Mouse (Mus musculus): Measurements from ENCODE around the gene Syf2.
"Not testable (repeated sequence)": the region's sequence is repeated elsewhere in the genome, so short reads cannot be mapped to it uniquely, and the experiment has no call there.

Gene Syf2

GRCm38 (mm10) chr4:134930684-134931481, at the start of gene Syf2:
Gene Syf2, plus strand, starts transcription at chr4:134930898.
- in situ Hi-C loops (cut with MseI, MboI): no loop called here

GRCm38 (mm10) chr4:134883266-134883665, 47.4 kb upstream of the Syf2 start:
- in situ Hi-C loops (cut with MseI, MboI): loop anchor here in 1 of 2 experiments (10.0 kb wide), 1 partner anchor 58 kb away; no protein-coding TSS in a partner anchor

- in situ Hi-C loops (cut with MseI, MboI): loop anchor here in 1 of 2 experiments (10.0 kb wide), 1 partner anchor 59 kb away; no protein-coding TSS in a partner anchor
These were observed 46.9 kb upstream of the Syf2 start for GRCm38 (mm10) chr4:134883808-134884207.

GRCm38 (mm10) chr4:134884364-134884763, 46.3 kb upstream of the Syf2 start:
- in situ Hi-C loops (cut with MseI, MboI): loop anchor here in 1 of 2 experiments (10.0 kb wide), 1 partner anchor 60 kb away; no protein-coding TSS in a partner anchor

GRCm38 (mm10) chr4:134892096-134892495, 38.6 kb upstream of the Syf2 start:
- in situ Hi-C loops (cut with MseI, MboI): no loop called here

GRCm38 (mm10) chr4:134897256-134897655, 33.4 kb upstream of the Syf2 start:
- in situ Hi-C loops (cut with MseI, MboI): no loop called here

GRCm38 (mm10) chr4:134901126-134901525, 29.6 kb upstream of the Syf2 start:
- in situ Hi-C loops (cut with MseI, MboI): no loop called here

- in situ Hi-C loops (cut with MseI, MboI): no loop called here
These were observed 27.7 kb upstream of the Syf2 start for GRCm38 (mm10) chr4:134903046-134903445.

GRCm38 (mm10) chr4:134911406-134911805, 19.3 kb upstream of the Syf2 start:
- in situ Hi-C loops (cut with MseI, MboI): not testable (repeated sequence)

GRCm38 (mm10) chr4:134913413-134913812, 17.3 kb upstream of the Syf2 start:
- in situ Hi-C loops (cut with MseI, MboI): no loop called here

- in situ Hi-C loops (cut with MseI, MboI): no loop called here
These were observed 16.4 kb upstream of the Syf2 start for GRCm38 (mm10) chr4:134914122-134914863.

- in situ Hi-C loops (cut with MseI, MboI): no loop called here
These were observed 15.9 kb upstream of the Syf2 start, which contains the start of gene Tmem50a for GRCm38 (mm10) chr4:134914864-134915209. Gene Tmem50a, minus strand, starts transcription at chr4:134915024.

- in situ Hi-C loops (cut with MseI, MboI): no loop called here
These were observed 15.3 kb upstream of the Syf2 start for GRCm38 (mm10) chr4:134915223-134916050.

GRCm38 (mm10) chr4:134917194-134917593, 13.5 kb upstream of the Syf2 start:
- in situ Hi-C loops (cut with MseI, MboI): no loop called here

GRCm38 (mm10) chr4:134918381-134918780, 12.3 kb upstream of the Syf2 start:
- in situ Hi-C loops (cut with MseI, MboI): no loop called here

- in situ Hi-C loops (cut with MseI, MboI): no loop called here
These were observed 10.8 kb upstream of the Syf2 start for GRCm38 (mm10) chr4:134919733-134920540.

- in situ Hi-C loops (cut with MseI, MboI): no loop called here
These were observed 10.1 kb upstream of the Syf2 start for GRCm38 (mm10) chr4:134920631-134921030.

- in situ Hi-C loops (cut with MseI, MboI): no loop called here
These were observed 9.0 kb upstream of the Syf2 start for GRCm38 (mm10) chr4:134921703-134922102.

GRCm38 (mm10) chr4:134922111-134922924, 8.4 kb upstream of the Syf2 start:
- in situ Hi-C loops (cut with MseI, MboI): no loop called here

- in situ Hi-C loops (cut with MseI, MboI): no loop called here
These were observed 7.8 kb upstream of the Syf2 start for GRCm38 (mm10) chr4:134922925-134923244.

All from mouse trophoblast stem cell (cell line).